Mouse (Mus musculus) G1E (cell line): ENCODE data around the gene Snupn. TPM values are rescaled to one million over a fixed set of nuclear protein-coding genes. Genes with fewer than 3 reads are reported as not detected.
A peak's percentile ranks its signal among the peaks of the same experiment; 100 is the strongest.
"Not testable (repeated sequence)": the region's sequence is repeated elsewhere in the genome, so short reads cannot be mapped to it uniquely, and the experiment has no call there.

Experiments used
- ATAC-seq: 2 replicates; pipeline ENCODE4 v1.8.0; 2016; ENCODE audit warnings: mild to moderate bottlenecking; ENCODE audit not compliant: insufficient number of reproducible peaks, poor library complexity, low FRiP score, severe bottlenecking; ENCODE audit errors: extremely low read depth
- DNase-seq: peaks from one replicate; pipeline ENCODE4 v3.0.0; 2012; ENCODE audit warnings: low spot score
- H3K27me3 ChIP-seq: 2 replicates; pipeline ENCODE4 v1.6.1; 2012; ENCODE audit warnings: mild to moderate bottlenecking, low read length, inconsistent platforms; ENCODE audit not compliant: insufficient read depth
- H3K36me3 ChIP-seq: replicated peaks from 2 replicates; pipeline ENCODE3; 2012; ENCODE audit warnings: mild to moderate bottlenecking, inconsistent platforms
- H3K4me1 ChIP-seq: 2 replicates; pipeline ENCODE4 v1.6.1; 2012; ENCODE audit warnings: low read depth, low read length, inconsistent platforms, mixed read lengths; ENCODE audit not compliant: insufficient read depth
- H3K4me3 ChIP-seq: 2 replicates; pipeline ENCODE4 v1.5.1; 2012; ENCODE audit warnings: low read depth, mild to moderate bottlenecking, inconsistent platforms, low read length, moderate library complexity, mixed read lengths
- H3K9me3 ChIP-seq: replicated peaks from 2 replicates; pipeline ENCODE4 v1.6.1; 2012; ENCODE audit warnings: inconsistent platforms
- CTCF ChIP-seq: IDR thresholded peaks from 2 replicates; pipeline ENCODE4 v1.5.1; 2012; ENCODE audit warnings: low read depth, low read length, inconsistent platforms, mixed read lengths
- GATA1 ChIP-seq: IDR thresholded peaks from 2 replicates; pipeline ENCODE4 v1.6.1; 2012; ENCODE audit warnings: borderline replicate concordance, low read length, inconsistent platforms, mixed read lengths
- GATA2 ChIP-seq: IDR thresholded peaks from 2 replicates; pipeline ENCODE4 v1.6.1; 2012; ENCODE audit warnings: low read depth, low read length, inconsistent platforms, borderline replicate concordance
- POLR2AphosphoS5 ChIP-seq: IDR thresholded peaks from 2 replicates; pipeline ENCODE4 v1.6.1; 2012; ENCODE audit warnings: low read depth, low read length, inconsistent platforms; ENCODE audit not compliant: insufficient replicate concordance
- TAL1 ChIP-seq: conservative IDR thresholded peaks from 2 replicates; pipeline ENCODE4 v1.6.1; 2012; ENCODE audit warnings: low read depth, low read length, inconsistent platforms, mixed read lengths
- polyA plus RNA-seq: library from polyadenylated mRNA; stranded (reverse); fragments of >175 nt; gene quantifications from 2 replicates; pipeline ENCODE4 v1.2.3, GENCODE M21; 2012
- total RNA-seq, 2 experiments: library from RNA; stranded (forward) in 1 of 2; stranded (reverse) in 1 of 2; fragments of 200-1000 nt in 1 of 2; fragments of >200 nt in 1 of 2; fragmentation: Nextera tagmentation in 1 of 2; gene quantifications; 2 replicates each; pipeline ENCODE4 v1.2.3; 2014 to 2017

Snupn gene
- total and polyA plus RNA-seq, 3 experiments = 2.4 to 19.2 (median 18.7) TPM

DNA sequence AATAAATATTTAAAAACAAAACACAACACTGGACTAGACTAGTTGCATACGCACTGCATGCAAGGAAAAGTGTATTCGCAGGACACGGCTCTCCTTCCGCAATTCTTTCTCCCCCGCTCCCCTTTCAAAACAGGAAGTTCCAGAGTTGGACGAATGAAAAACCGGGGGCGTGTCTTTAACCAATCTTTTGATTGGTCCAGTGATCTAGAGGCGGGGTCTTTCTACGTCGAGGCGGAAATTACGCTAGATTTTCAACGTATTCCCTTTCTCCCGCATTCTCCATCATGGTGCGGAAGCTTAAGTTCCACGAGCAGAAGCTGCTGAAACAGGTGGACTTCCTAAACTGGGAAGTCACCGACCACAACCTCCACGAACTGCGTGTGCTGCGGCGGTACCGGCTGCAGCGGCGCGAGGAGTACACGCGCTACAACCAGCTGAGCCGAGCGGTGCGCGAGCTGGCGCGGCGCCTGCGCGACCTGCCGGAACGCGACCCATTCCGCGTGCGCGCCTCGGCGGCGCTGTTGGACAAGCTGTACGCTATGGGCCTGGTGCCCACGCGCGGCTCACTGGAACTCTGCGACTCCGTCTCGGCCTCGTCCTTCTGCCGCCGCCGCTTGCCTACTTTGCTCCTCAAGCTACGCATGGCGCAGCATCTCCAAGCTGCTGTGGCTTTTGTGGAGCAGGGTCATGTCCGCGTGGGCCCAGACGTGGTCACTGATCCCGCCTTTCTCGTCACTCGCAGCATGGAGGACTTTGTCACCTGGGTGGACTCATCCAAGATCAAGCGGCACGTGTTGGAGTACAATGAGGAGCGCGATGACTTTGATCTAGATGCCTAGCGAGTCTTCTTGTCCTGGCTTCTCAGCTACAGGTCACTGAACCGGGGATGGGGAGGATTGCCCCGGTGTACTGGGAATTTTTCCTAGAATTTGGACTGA is 13.2 kb upstream of the Snupn start, which contains the start of gene Imp3:
Gene Imp3, plus strand, starts transcription at position 253 of the 938 bp plus-strand sequence.
- H3K9me3 ChIP-seq = peaks cover 4% of the 10 kb centered on the region; the same call in 1 of the 2 replicates
- peak; percentile 82 for ATAC-seq
- H3K4me1 ChIP-seq = peaks cover 23% of the 10 kb centered on the region
- peaks cover 32% of the 10 kb centered on the region for H3K36me3 ChIP-seq
- no peaks in the 10 kb centered on the region for H3K27me3 ChIP-seq
- DNase-seq = peak; percentile 94
- peak within 1 kb of the TSS; percentile 94 for H3K4me3 ChIP-seq
- TF ChIP-seq GATA2 (no peak), POLR2AphosphoS5 (no peak), GATA1 (no peak), TAL1 (no peak), CTCF (no peak)

GRCm38 (mm10) chr9:56938374-56938773 is 12.3 kb upstream of the Snupn start:
- H3K9me3 ChIP-seq = peaks cover 4% of the 10 kb centered on the region; the same call in 1 of the 2 replicates
- no peaks in the 10 kb centered on the region for H3K27me3 ChIP-seq
- DNase-seq (no peak), ATAC-seq (no peak)
- H3K36me3 ChIP-seq = peaks cover 38% of the 10 kb centered on the region
- H3K4me3 ChIP-seq = peak overlapping the region; percentile 94
- TF ChIP-seq TAL1 (no peak), CTCF (no peak), POLR2AphosphoS5 (no peak), GATA2 (no peak), GATA1 (no peak)
- peaks cover 23% of the 10 kb centered on the region for H3K4me1 ChIP-seq

DNA sequence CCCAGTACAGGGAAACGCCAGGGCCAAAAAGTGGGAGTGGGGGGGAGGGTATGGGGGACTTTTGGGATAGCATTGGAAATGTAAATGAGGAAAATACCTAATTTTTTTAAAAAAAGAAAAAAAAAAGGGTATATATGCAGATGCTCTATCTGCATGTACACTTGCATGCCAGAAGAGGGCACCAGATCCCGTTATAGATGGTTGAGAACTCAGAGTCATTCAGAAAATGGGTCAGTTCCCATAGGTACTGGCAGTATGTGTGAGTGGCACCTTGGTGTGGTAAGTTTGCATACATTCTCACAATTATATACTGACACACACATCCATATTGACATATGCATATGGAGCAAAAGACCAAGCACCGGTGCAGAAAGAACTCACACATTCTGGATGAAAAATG is 3.2 kb upstream of the Snupn start:
- not testable (repeated sequence) for H3K9me3 ChIP-seq, ATAC-seq, H3K4me3 ChIP-seq, DNase-seq, H3K27me3 ChIP-seq
- peak; percentile 63 for TF ChIP-seq CTCF
- Histone ChIP-seq H3K4me1 (peaks cover 24% of the 10 kb centered on the region), H3K36me3 (peaks cover 20% of the 10 kb centered on the region)

GRCm38 (mm10) chr9:56948699-56949098 is 2.0 kb upstream of the Snupn start:
- H3K27me3 ChIP-seq, DNase-seq, H3K9me3 ChIP-seq, H3K4me3 ChIP-seq, ATAC-seq: not testable (repeated sequence)
- TF ChIP-seq TAL1 = peak; percentile 45; the same call in 1 of the 2 replicates
- H3K4me1 ChIP-seq = peaks cover 30% of the 10 kb centered on the region
- peaks cover 19% of the 10 kb centered on the region for H3K36me3 ChIP-seq

- no peaks in the 10 kb centered on the region for H3K9me3 ChIP-seq
- H3K4me3 ChIP-seq = peak overlapping the region; percentile 68
- H3K27me3 ChIP-seq = no peaks in the 10 kb centered on the region
- ATAC-seq (no peak), DNase-seq (no peak)
- H3K4me1 ChIP-seq = peaks cover 34% of the 10 kb centered on the region
- no peak for TF ChIP-seq GATA1
- no peak for TF ChIP-seq TAL1
- TF ChIP-seq CTCF = no peak
- TF ChIP-seq POLR2AphosphoS5 = no peak; the same call in 1 of the 2 replicates
- no peak for TF ChIP-seq GATA2
- peaks cover 15% of the 10 kb centered on the region for H3K36me3 ChIP-seq
Observed at GRCm38 (mm10) chr9:56949767-56950166, 911 bp upstream of the Snupn start.

GRCm38 (mm10) chr9:56953562-56953961 is 2.9 kb downstream of the Snupn start:
- Histone ChIP-seq H3K4me3 (no peak overlapping the region), H3K27me3 (no peaks in the 10 kb centered on the region), H3K36me3 (peaks cover 38% of the 10 kb centered on the region), H3K4me1 (peaks cover 26% of the 10 kb centered on the region), H3K9me3 (no peaks in the 10 kb centered on the region)
- DNase-seq (no peak), ATAC-seq (no peak)
- TF ChIP-seq TAL1 (no peak), CTCF (no peak)
